In the genomic region with DNA sequence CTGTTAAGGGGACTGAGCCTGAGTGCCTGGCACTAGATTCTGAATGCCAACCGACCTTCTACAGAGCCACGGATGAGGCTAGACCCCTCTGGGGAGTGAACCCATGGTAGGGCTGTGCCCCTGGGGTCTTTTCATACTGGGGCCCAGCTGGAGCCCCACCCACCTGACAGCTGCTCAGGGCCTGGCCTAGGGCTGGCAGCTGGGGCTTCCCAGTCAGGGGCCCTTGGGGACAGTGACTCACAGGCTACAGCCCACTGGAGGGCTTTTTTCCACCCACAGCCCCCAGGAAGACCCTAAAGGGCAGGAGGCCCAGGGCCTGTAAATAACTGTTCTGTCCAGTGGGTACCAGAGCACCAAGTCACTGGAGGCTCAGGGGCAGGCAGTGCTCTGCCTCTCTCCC, we compare ENCODE assay signal across 8 mouse cellular contexts.
DNase-seq lines count a peak whose midpoint lies in the region; ATAC-seq lines count a peak whose summit lies in the region.

No protein-coding gene starts in this region.

- no peaks in the 10 kb centered on the region for H3K36me3 ChIP-seq in kidney, embryonic 16.5 days (ENCODE audit: insufficient read depth, low read length)
- H3K36me3 ChIP-seq in embryonic facial prominence, embryonic 10.5 days (replicated peaks): no peaks in the 10 kb centered on the region

- peak; percentile 40 for ATAC-seq in kidney, embryonic 16.5 days (ENCODE audit: low FRiP score, low TSS enrichment)

- H3K9ac ChIP-seq in kidney, embryonic 16.5 days (replicated peaks; ENCODE audit: low read length): no peak overlapping the region

- H3K4me2 ChIP-seq in kidney, embryonic 16.5 days (replicated peaks; ENCODE audit: low read depth, low read length): no peak overlapping the region

- no peak for DNase-seq in kidney, adult 8-10 months
- no peak for DNase-seq in embryonic facial prominence, embryonic 10.5 days (ENCODE audit: low spot score)
- DNase-seq in heart, postnatal 10 days: peak; percentile 49 to 56
- peak; percentile 33 for DNase-seq in neural tube, embryonic 10.5 days (ENCODE audit: extremely low spot score, low spot score)
- no peak for DNase-seq in left cerebral cortex, adult 11 months (ENCODE audit: low spot score)
- DNase-seq in adrenal gland, postnatal 36 days: no peak
- DNase-seq in kidney, postnatal 14 days: no peak

- WGBS in kidney, embryonic 16.5 days: 70% methylated on average over 2 of the region's 2 CpGs
- WGBS in embryonic facial prominence, embryonic 10.5 days: 50% methylated on average over 2 of the region's 2 CpGs

- intact Hi-C loops in heart, postnatal 10 days (cut with DNase I): no loop called here

- H3K4me1 ChIP-seq in kidney, embryonic 16.5 days (ENCODE audit: insufficient read depth, low read length): peaks cover 21% of the 10 kb centered on the region
- peaks cover 36% of the 10 kb centered on the region for H3K4me1 ChIP-seq in embryonic facial prominence, embryonic 10.5 days

- H3K27me3 ChIP-seq in kidney, embryonic 16.5 days (ENCODE audit: insufficient read depth, low read length): no peaks in the 10 kb centered on the region
- 0 out of 2 replicates have a peak, but pooled peaks cover 3% of the 10 kb centered on the region for H3K27me3 ChIP-seq in embryonic facial prominence, embryonic 10.5 days (replicated peaks; ENCODE audit: low read depth, poor library complexity, severe bottlenecking)

- peak overlapping the region; percentile 19; the same call in 1 of the 2 replicates for H3K27ac ChIP-seq in kidney, embryonic 16.5 days (ENCODE audit: low read length)
- H3K27ac ChIP-seq in embryonic facial prominence, embryonic 10.5 days (replicated peaks): peak overlapping the region; percentile 69

- H3K9me3 ChIP-seq in kidney, embryonic 16.5 days (ENCODE audit: low read length): no peaks in the 10 kb centered on the region
- no peaks in the 10 kb centered on the region for H3K9me3 ChIP-seq in embryonic facial prominence, embryonic 10.5 days

- no peak overlapping the region for H3K4me3 ChIP-seq in kidney, embryonic 16.5 days (ENCODE audit: low read length)
- no peak overlapping the region for H3K4me3 ChIP-seq in embryonic facial prominence, embryonic 10.5 days

Comparison
In these comparisons a context has a peak if more than half of its experiments do, and no peak if none do; other contexts are left out.
1. DNase-seq: peak in heart, postnatal 10 days (2 of 2) and neural tube, embryonic 10.5 days (single experiment); none in kidney, adult 8-10 months (0 of 2), embryonic facial prominence, embryonic 10.5 days (single experiment), left cerebral cortex, adult 11 months (single experiment), adrenal gland, postnatal 36 days (0 of 2) and kidney, postnatal 14 days (single experiment).